Mouse (Mus musculus) embryo, embryonic 11.5 days (tissue): ENCODE measurements at regions not wholly inside any gene's neighbourhood (a gene's known extent, or its start where the extent isn't known, plus 50 kb on each side); places are given as distances from the start of the nearest gene placed in this dataset.

ENCODE experiments used
- DNase-seq: peaks from one replicate; pipeline ENCODE4 v3.0.0-alpha.2; 2012; ENCODE audit warnings: low read depth, low spot score

GRCm38 (mm10) chr3:9957870-9958269, 130.0 kb upstream of the Gm9833 start:
- no peak for DNase-seq

GRCm38 (mm10) chr3:9959716-9960661, 127.9 kb upstream of the Gm9833 start:
- no peak for DNase-seq

- no peak for DNase-seq
These were observed 127.2 kb upstream of the Gm9833 start for GRCm38 (mm10) chr3:9960696-9961095.
